Mouse (Mus musculus): ENCODE data around the gene Gm17409.

DNA sequence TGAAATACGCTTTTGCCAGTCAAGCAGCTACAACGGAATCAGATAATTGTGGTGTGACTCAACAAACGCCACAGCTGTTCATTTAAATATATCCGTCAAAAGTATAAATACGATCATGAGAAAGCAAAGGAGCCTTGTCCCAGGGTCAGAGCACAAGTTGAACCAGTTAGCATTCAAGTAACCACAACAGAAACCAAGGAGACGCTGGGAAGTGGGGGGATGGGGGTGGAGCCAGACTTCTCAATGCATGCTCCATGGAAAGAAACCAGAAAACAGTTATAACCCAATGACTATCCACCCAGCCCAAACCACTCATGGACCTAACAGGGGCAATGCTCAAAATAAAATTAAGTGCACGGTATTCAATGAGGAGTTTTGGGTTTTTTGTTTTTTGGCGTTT is 40.3 kb downstream of the Gm17409 start:
- TF ChIP-seq POLR2A (IDR thresholded peaks at IDR 0.05; ENCODE audit: low read depth, low read length) (no peak), CTCF (conservative IDR thresholded peaks at IDR 0.05; ENCODE audit: insufficient read depth, insufficient read length, low read depth, low read length) (no peak)
